Mouse (Mus musculus): ENCODE results near the gene Rab25. TPM values are rescaled to one million over a fixed set of nuclear protein-coding genes. Genes with fewer than 3 reads are reported as not detected.

Rab25 gene
- polyA plus RNA-seq, 1 experiment from 2014 or later: 1.1 TPM

GRCm38 (mm10) chr3:88516407-88516806, 31.7 kb downstream of the Rab25 start:
- no peaks in the 10 kb centered on the region for H3K9me3 ChIP-seq (ENCODE audit: control insufficient read depth, low read length)
- no peak overlapping the region for H3K27ac ChIP-seq (ENCODE audit: low read depth, low read length)
- H3K27me3 ChIP-seq (ENCODE audit: control insufficient read depth, insufficient read depth, low read length): no peaks in the 10 kb centered on the region
- no peak for DNase-seq (ENCODE audit: low spot score)
- peaks cover 15% of the 10 kb centered on the region for H3K4me1 ChIP-seq (replicated peaks; ENCODE audit: control insufficient read depth, insufficient read depth, low read length)
- 84% methylated on average over 2 of the region's 2 CpGs for WGBS
- ATAC-seq (replicated peaks; ENCODE audit: low FRiP score): no peak
- no peak overlapping the region for H3K4me2 ChIP-seq (ENCODE audit: low read depth, low read length, severe bottlenecking)
- no peaks in the 10 kb centered on the region for H3K36me3 ChIP-seq (ENCODE audit: control insufficient read depth, insufficient read depth, low read length)
- no peak overlapping the region for H3K9ac ChIP-seq (ENCODE audit: low read length)
- H3K4me3 ChIP-seq (ENCODE audit: low read depth, low read length): no peak overlapping the region

GRCm38 (mm10) chr3:88515095-88515386, 33.1 kb downstream of the Rab25 start:
- no peaks in the 10 kb centered on the region for H3K27me3 ChIP-seq (ENCODE audit: control insufficient read depth, insufficient read depth, low read length)
- no peak for ATAC-seq (replicated peaks; ENCODE audit: low FRiP score)
- 97% methylated on average over 2 of the region's 2 CpGs for WGBS

GRCm38 (mm10) chr3:88514231-88515094, 33.6 kb downstream of the Rab25 start:
- H3K4me3 ChIP-seq (ENCODE audit: low read depth, low read length): no peak overlapping the region
- 84% methylated on average over 10 of the region's 10 CpGs for WGBS
- H3K4me1 ChIP-seq (replicated peaks; ENCODE audit: control insufficient read depth, insufficient read depth, low read length): peaks cover 22% of the 10 kb centered on the region
- ATAC-seq (replicated peaks; ENCODE audit: low FRiP score) (no peak), DNase-seq (ENCODE audit: low spot score) (no peak)
- H3K36me3 ChIP-seq (ENCODE audit: control insufficient read depth, insufficient read depth, low read length): no peaks in the 10 kb centered on the region
- H3K9me3 ChIP-seq (ENCODE audit: control insufficient read depth, low read length): no peaks in the 10 kb centered on the region
- H3K27me3 ChIP-seq (ENCODE audit: control insufficient read depth, insufficient read depth, low read length): no peaks in the 10 kb centered on the region
- H3K4me2 ChIP-seq (ENCODE audit: low read depth, low read length, severe bottlenecking): no peak overlapping the region
- no peak overlapping the region for H3K27ac ChIP-seq (ENCODE audit: low read depth, low read length)
- H3K9ac ChIP-seq (ENCODE audit: low read length): no peak overlapping the region

More at GRCm38 (mm10) chr3:88515095-88515386, 33.1 kb downstream of the Rab25 start:
- Histone ChIP-seq H3K9me3 (ENCODE audit: control insufficient read depth, low read length) (no peaks in the 10 kb centered on the region), H3K4me2 (ENCODE audit: low read depth, low read length, severe bottlenecking) (no peak overlapping the region), H3K4me1 (replicated peaks; ENCODE audit: control insufficient read depth, insufficient read depth, low read length) (peaks cover 21% of the 10 kb centered on the region), H3K27ac (ENCODE audit: low read depth, low read length) (no peak overlapping the region), H3K36me3 (ENCODE audit: control insufficient read depth, insufficient read depth, low read length) (no peaks in the 10 kb centered on the region), H3K9ac (ENCODE audit: low read length) (no peak overlapping the region), H3K4me3 (ENCODE audit: low read depth, low read length) (no peak overlapping the region)
- DNase-seq (ENCODE audit: low spot score): no peak

- Histone ChIP-seq H3K9ac (ENCODE audit: low read length) (no peak overlapping the region), H3K9me3 (ENCODE audit: control insufficient read depth, low read length) (no peaks in the 10 kb centered on the region), H3K4me1 (replicated peaks; ENCODE audit: control insufficient read depth, insufficient read depth, low read length) (peaks cover 27% of the 10 kb centered on the region), H3K27ac (ENCODE audit: low read depth, low read length) (no peak overlapping the region), H3K27me3 (ENCODE audit: control insufficient read depth, insufficient read depth, low read length) (no peaks in the 10 kb centered on the region), H3K36me3 (ENCODE audit: control insufficient read depth, insufficient read depth, low read length) (no peaks in the 10 kb centered on the region), H3K4me3 (ENCODE audit: low read depth, low read length) (no peak overlapping the region), H3K4me2 (ENCODE audit: low read depth, low read length, severe bottlenecking) (no peak overlapping the region)
- WGBS: 82% methylated on average over 7 of the region's 7 CpGs
- DNase-seq (ENCODE audit: low spot score) (no peak), ATAC-seq (replicated peaks; ENCODE audit: low FRiP score) (no peak)
Measured at GRCm38 (mm10) chr3:88513546-88514115, 34.5 kb downstream of the Rab25 start.

- H3K4me2 ChIP-seq (ENCODE audit: low read depth, low read length, severe bottlenecking): no peak overlapping the region
- ATAC-seq (replicated peaks; ENCODE audit: low FRiP score) (no peak), DNase-seq (ENCODE audit: low spot score) (no peak)
- H3K36me3 ChIP-seq (ENCODE audit: control insufficient read depth, insufficient read depth, low read length): no peaks in the 10 kb centered on the region
- H3K9ac ChIP-seq (ENCODE audit: low read length): peak overlapping the region; percentile 23; the same call in 1 of the 2 replicates
- H3K4me1 ChIP-seq (replicated peaks; ENCODE audit: control insufficient read depth, insufficient read depth, low read length): peaks cover 27% of the 10 kb centered on the region
- H3K27me3 ChIP-seq (ENCODE audit: control insufficient read depth, insufficient read depth, low read length): no peaks in the 10 kb centered on the region
- no peaks in the 10 kb centered on the region for H3K9me3 ChIP-seq (ENCODE audit: control insufficient read depth, low read length)
- WGBS: 50% methylated on average over 12 of the region's 15 CpGs
- no peak overlapping the region for H3K4me3 ChIP-seq (ENCODE audit: low read depth, low read length)
- H3K27ac ChIP-seq (ENCODE audit: low read depth, low read length): no peak overlapping the region
Measured at GRCm38 (mm10) chr3:88512896-88513545, 35.1 kb downstream of the Rab25 start.

GRCm38 (mm10) chr3:88512141-88512895, 35.8 kb downstream of the Rab25 start:
- no peaks in the 10 kb centered on the region for H3K36me3 ChIP-seq (ENCODE audit: control insufficient read depth, insufficient read depth, low read length)
- H3K9ac ChIP-seq (ENCODE audit: low read length): peak overlapping the region; percentile 23; the same call in 1 of the 2 replicates
- H3K4me3 ChIP-seq (ENCODE audit: low read depth, low read length): no peak overlapping the region
- 43% methylated on average over 6 of the region's 6 CpGs for WGBS
- H3K27me3 ChIP-seq (ENCODE audit: control insufficient read depth, insufficient read depth, low read length): no peaks in the 10 kb centered on the region
- DNase-seq (ENCODE audit: low spot score) (no peak), ATAC-seq (replicated peaks; ENCODE audit: low FRiP score) (no peak)
- H3K9me3 ChIP-seq (ENCODE audit: control insufficient read depth, low read length): no peaks in the 10 kb centered on the region
- peaks cover 27% of the 10 kb centered on the region for H3K4me1 ChIP-seq (replicated peaks; ENCODE audit: control insufficient read depth, insufficient read depth, low read length)
- H3K27ac ChIP-seq (ENCODE audit: low read depth, low read length): no peak overlapping the region
- no peak overlapping the region for H3K4me2 ChIP-seq (ENCODE audit: low read depth, low read length, severe bottlenecking)

- Histone ChIP-seq H3K27ac (ENCODE audit: low read depth, low read length) (no peak overlapping the region), H3K27me3 (ENCODE audit: control insufficient read depth, insufficient read depth, low read length) (no peaks in the 10 kb centered on the region), H3K9ac (ENCODE audit: low read length) (no peak overlapping the region), H3K4me2 (ENCODE audit: low read depth, low read length, severe bottlenecking) (no peak overlapping the region), H3K4me3 (ENCODE audit: low read depth, low read length) (no peak overlapping the region), H3K4me1 (replicated peaks; ENCODE audit: control insufficient read depth, insufficient read depth, low read length) (peaks cover 27% of the 10 kb centered on the region), H3K9me3 (ENCODE audit: control insufficient read depth, low read length) (no peaks in the 10 kb centered on the region), H3K36me3 (ENCODE audit: control insufficient read depth, insufficient read depth, low read length) (no peaks in the 10 kb centered on the region)
- ATAC-seq (replicated peaks; ENCODE audit: low FRiP score) (no peak), DNase-seq (ENCODE audit: low spot score) (no peak)
- WGBS: 58% methylated on average over 4 of the region's 4 CpGs
Measured at GRCm38 (mm10) chr3:88511559-88511958, 36.5 kb downstream of the Rab25 start.
